Mouse (Mus musculus): ENCODE measurements around the gene Prorsd1.

GRCm38 (mm10) chr11:29538201-29538600, 23.4 kb upstream of the Prorsd1 start:
- TF ChIP-seq POLR2A (IDR thresholded peaks at IDR 0.05; ENCODE audit: borderline replicate concordance, insufficient read depth, low read length) (no peak), CTCF (IDR thresholded peaks at IDR 0.05; ENCODE audit: borderline replicate concordance, insufficient read depth, low read depth, low read length) (no peak)

Measured in cerebellum, adult 2 months (tissue).